Mouse (Mus musculus): ENCODE measurements around the gene Phf19. TPM values are rescaled to one million over a fixed set of nuclear protein-coding genes. Genes with fewer than 3 reads are reported as not detected.

The Phf19 gene
- total RNA-seq, 2 experiments from 2014 or later: 9.3 to 11.6 TPM

GRCm38 (mm10) chr2:34897820-34898219 lies 16.0 kb downstream of the Phf19 start:
- DNase-seq (ENCODE audit: low spot score in 2 of 2): peak in 1 of 2 experiments; percentile 38

- DNase-seq (ENCODE audit: low spot score in 2 of 2): no peak
Measured at GRCm38 (mm10) chr2:34896821-34897460, 16.9 kb downstream of the Phf19 start.

- DNase-seq (ENCODE audit: low spot score in 2 of 2): no peak
Measured at GRCm38 (mm10) chr2:34895503-34896113, 18.2 kb downstream of the Phf19 start.

- no peak for DNase-seq (ENCODE audit: low spot score in 2 of 2)
Measured at GRCm38 (mm10) chr2:34893950-34894349, 19.9 kb downstream of the Phf19 start.

GRCm38 (mm10) chr2:34884186-34884585 lies 29.6 kb downstream of the Phf19 start:
- DNase-seq (ENCODE audit: low spot score in 2 of 2): no peak

GRCm38 (mm10) chr2:34883190-34883589 lies 30.6 kb downstream of the Phf19 start:
- DNase-seq (ENCODE audit: low spot score in 2 of 2): no peak

GRCm38 (mm10) chr2:34882757-34883156 lies 31.1 kb downstream of the Phf19 start:
- DNase-seq (ENCODE audit: low spot score in 2 of 2): no peak

- no peak for DNase-seq (ENCODE audit: low spot score in 2 of 2)
Measured at GRCm38 (mm10) chr2:34880054-34880453, 33.8 kb downstream of the Phf19 start.

- DNase-seq (ENCODE audit: low spot score in 2 of 2): no peak
Measured at GRCm38 (mm10) chr2:34874816-34875345, 38.9 kb downstream of the Phf19 start, which contains the start of gene Psmd5. Psmd5 (minus strand) TSS chr2:34874968.

GRCm38 (mm10) chr2:34874271-34874670 lies 39.6 kb downstream of the Phf19 start, which contains the start of gene Cutal:
Cutal (plus strand) TSS chr2:34874396.
- no peak for DNase-seq (ENCODE audit: low spot score in 2 of 2)

- DNase-seq (ENCODE audit: low spot score in 2 of 2): peak; percentile 79 to 93
Measured at GRCm38 (mm10) chr2:34870520-34871474, 43.0 kb downstream of the Phf19 start.

- DNase-seq (ENCODE audit: low spot score in 2 of 2): no peak
Measured at GRCm38 (mm10) chr2:34869680-34870079, 44.1 kb downstream of the Phf19 start.

GRCm38 (mm10) chr2:34857728-34858127 lies 56.1 kb downstream of the Phf19 start:
- DNase-seq (ENCODE audit: low spot score in 2 of 2): no peak

GRCm38 (mm10) chr2:34855265-34855664 lies 58.6 kb downstream of the Phf19 start:
- no peak for DNase-seq (ENCODE audit: low spot score in 2 of 2)

GRCm38 (mm10) chr2:34847702-34848101 lies 66.1 kb downstream of the Phf19 start:
- no peak for DNase-seq (ENCODE audit: low spot score in 2 of 2)

Other genes starting within 250 kb of the Phf19 start
- 10 to 100 TPM; 51.0 to 54.4 TPM for gene Gapvd1, start 158.8 kb downstream of the Phf19 start, total RNA-seq (2021)
- 100 to 1,000 TPM; 303 to 318 TPM for gene Hspa5, start 142.1 kb downstream of the Phf19 start, total RNA-seq (2021)
- 10 to 100 TPM; 10.3 to 10.4 TPM for gene Rabepk, start 114.1 kb downstream of the Phf19 start, total RNA-seq (2021)
- 10 to 100 TPM; 59.6 to 60.1 TPM for gene Fbxw2, start 87.7 kb downstream of the Phf19 start, total RNA-seq (2021)
- under 1 TPM in 1 of 2 experiments, not detected in 1; 0.17 TPM for gene Gm34653, start 81.0 kb downstream of the Phf19 start, total RNA-seq (2021)
- under 1 TPM; 0.18 to 0.34 TPM for gene Cutal, start 39.6 kb downstream of the Phf19 start, total RNA-seq (2021)
- gene Psmd5, start 39.1 kb downstream of the Phf19 start, total RNA-seq (2021): 10 to 100 TPM; 25.4 to 25.7 TPM
- 1 to 10 TPM; 1.7 to 3.5 TPM for gene Traf1, start 47.7 kb upstream of the Phf19 start, total RNA-seq (2021)
- 1 to 10 TPM in 1 of 2 experiments, under 1 TPM in 1; 0.25 to 1.1 TPM for gene Hc, start 147.4 kb upstream of the Phf19 start, total RNA-seq (2021)
- gene AI182371, start 187.5 kb upstream of the Phf19 start, total RNA-seq (2021): under 1 TPM; 0.17 to 0.47 TPM
- gene Cntrl, start 195.5 kb upstream of the Phf19 start, total RNA-seq (2021): 10 to 100 TPM; 14.4 to 16.7 TPM

All from gastrocnemius, postnatal 4 days (tissue).